Mouse (Mus musculus): Measurements from ENCODE around the gene Nf2. TPM values are rescaled to one million over a fixed set of nuclear protein-coding genes. Genes with fewer than 3 reads are reported as not detected.
"Not testable (repeated sequence)": the region's sequence is repeated elsewhere in the genome, so short reads cannot be mapped to it uniquely, and the experiment has no call there.

Gene Nf2
- polyA plus RNA-seq, 1 experiment from 2014 or later, result 16.7 TPM

- Histone ChIP-seq H3K27me3 (no peaks in the 10 kb centered on the region), H3K9me3 (replicated peaks) (no peaks in the 10 kb centered on the region), H3K4me1 (replicated peaks) (peaks cover 18% of the 10 kb centered on the region), H3K36me3 (no peaks in the 10 kb centered on the region), H3K27ac (no peak overlapping the region), H3K4me3 (replicated peaks) (no peak overlapping the region), H3K4me2 (no peak overlapping the region), H3K9ac (no peak overlapping the region)
- DNase-seq (no peak), ATAC-seq (ENCODE audit: low read depth) (no peak)
- 60% methylated on average over 6 of the region's 6 CpGs for WGBS (ENCODE audit: insufficient replicate concordance)
Measured at GRCm38 (mm10) chr11:4835436-4835835, 13.9 kb downstream of the Nf2 start.

GRCm38 (mm10) chr11:4833295-4833939 lies 15.9 kb downstream of the Nf2 start:
- H3K27me3 ChIP-seq, result no peaks in the 10 kb centered on the region
- no peak for ATAC-seq (ENCODE audit: low read depth)
- no peak overlapping the region for H3K4me2 ChIP-seq
- DNase-seq, result no peak
- H3K36me3 ChIP-seq, result peaks cover 3% of the 10 kb centered on the region; the same call in 1 of the 2 replicates
- WGBS (ENCODE audit: insufficient replicate concordance), result 65% methylated on average over 3 of the region's 3 CpGs
- H3K9me3 ChIP-seq (replicated peaks), result no peaks in the 10 kb centered on the region
- peaks cover 22% of the 10 kb centered on the region for H3K4me1 ChIP-seq (replicated peaks)
- no peak overlapping the region for H3K4me3 ChIP-seq (replicated peaks)
- H3K9ac ChIP-seq, result no peak overlapping the region
- H3K27ac ChIP-seq, result no peak overlapping the region

GRCm38 (mm10) chr11:4831066-4831465 lies 18.3 kb downstream of the Nf2 start:
- no peaks in the 10 kb centered on the region for H3K9me3 ChIP-seq (replicated peaks)
- H3K27me3 ChIP-seq, result no peaks in the 10 kb centered on the region
- peaks cover 22% of the 10 kb centered on the region for H3K4me1 ChIP-seq (replicated peaks)
- no peak overlapping the region for H3K9ac ChIP-seq
- DNase-seq (no peak), ATAC-seq (ENCODE audit: low read depth) (no peak)
- no peak overlapping the region for H3K4me2 ChIP-seq
- no peak overlapping the region for H3K27ac ChIP-seq
- H3K4me3 ChIP-seq (replicated peaks), result no peak overlapping the region
- peaks cover 3% of the 10 kb centered on the region; the same call in 1 of the 2 replicates for H3K36me3 ChIP-seq

- H3K9ac ChIP-seq, result no peak overlapping the region
- no peak overlapping the region for H3K4me3 ChIP-seq (replicated peaks)
- H3K4me2 ChIP-seq, result no peak overlapping the region
- H3K27ac ChIP-seq, result no peak overlapping the region
- WGBS (ENCODE audit: insufficient replicate concordance), result 74% methylated on average over 2 of the region's 2 CpGs
- no peaks in the 10 kb centered on the region for H3K27me3 ChIP-seq
- H3K9me3 ChIP-seq (replicated peaks), result no peaks in the 10 kb centered on the region
- no peak for DNase-seq
- peaks cover 3% of the 10 kb centered on the region; the same call in 1 of the 2 replicates for H3K36me3 ChIP-seq
- peaks cover 8% of the 10 kb centered on the region; the same call in 1 of the 2 replicates for H3K4me1 ChIP-seq (replicated peaks)
- no peak for ATAC-seq (ENCODE audit: low read depth)
Measured at GRCm38 (mm10) chr11:4827916-4828315, 21.4 kb downstream of the Nf2 start.

- no peak for DNase-seq
- peaks cover 8% of the 10 kb centered on the region; the same call in 1 of the 2 replicates for H3K4me1 ChIP-seq (replicated peaks)
- H3K36me3 ChIP-seq, result peaks cover 3% of the 10 kb centered on the region; the same call in 1 of the 2 replicates
- H3K9me3 ChIP-seq (replicated peaks), result no peaks in the 10 kb centered on the region
- H3K4me3 ChIP-seq (replicated peaks), result no peak overlapping the region
- ATAC-seq (ENCODE audit: low read depth), result no peak
- H3K4me2 ChIP-seq, result no peak overlapping the region
- no peak overlapping the region for H3K9ac ChIP-seq
- no peak overlapping the region for H3K27ac ChIP-seq
- H3K27me3 ChIP-seq, result no peaks in the 10 kb centered on the region
Measured at GRCm38 (mm10) chr11:4827340-4827739, 22.0 kb downstream of the Nf2 start.

GRCm38 (mm10) chr11:4826152-4826778 lies 23.1 kb downstream of the Nf2 start:
- H3K4me1 ChIP-seq (replicated peaks), result peaks cover 3% of the 10 kb centered on the region; the same call in 1 of the 2 replicates
- no peak for DNase-seq
- H3K4me2 ChIP-seq, result no peak overlapping the region
- no peaks in the 10 kb centered on the region for H3K9me3 ChIP-seq (replicated peaks)
- H3K9ac ChIP-seq, result no peak overlapping the region
- ATAC-seq (ENCODE audit: low read depth), result no peak
- peaks cover 3% of the 10 kb centered on the region; the same call in 1 of the 2 replicates for H3K36me3 ChIP-seq
- H3K4me3 ChIP-seq (replicated peaks), result no peak overlapping the region
- 80% methylated on average over 3 of the region's 3 CpGs for WGBS (ENCODE audit: insufficient replicate concordance)
- H3K27me3 ChIP-seq, result no peaks in the 10 kb centered on the region
- H3K27ac ChIP-seq, result no peak overlapping the region

- Histone ChIP-seq H3K4me3 (replicated peaks) (no peak overlapping the region), H3K4me2 (no peak overlapping the region), H3K9ac (no peak overlapping the region), H3K27ac (no peak overlapping the region), H3K27me3 (no peaks in the 10 kb centered on the region), H3K4me1 (replicated peaks) (no peaks in the 10 kb centered on the region; the same call in 1 of the 2 replicates), H3K36me3 (no peaks in the 10 kb centered on the region), H3K9me3 (replicated peaks) (no peaks in the 10 kb centered on the region)
- DNase-seq, result no peak
- 61% methylated on average over 6 of the region's 6 CpGs for WGBS (ENCODE audit: insufficient replicate concordance)
- ATAC-seq (ENCODE audit: low read depth), result no peak
Measured at GRCm38 (mm10) chr11:4823655-4824312, 25.6 kb downstream of the Nf2 start.

GRCm38 (mm10) chr11:4822446-4822842 lies 26.9 kb downstream of the Nf2 start:
- not testable (repeated sequence) for H3K4me1 ChIP-seq (replicated peaks); H3K27me3 ChIP-seq; H3K4me2 ChIP-seq; H3K9ac ChIP-seq; H3K36me3 ChIP-seq; H3K9me3 ChIP-seq (replicated peaks); ATAC-seq (ENCODE audit: low read depth); H3K4me3 ChIP-seq (replicated peaks); DNase-seq; H3K27ac ChIP-seq
- 84% methylated on average over 4 of the region's 4 CpGs for WGBS (ENCODE audit: insufficient replicate concordance)

- H3K27ac ChIP-seq, result no peak overlapping the region
- ATAC-seq (ENCODE audit: low read depth) (no peak), DNase-seq (no peak)
- H3K4me3 ChIP-seq (replicated peaks), result no peak overlapping the region
- H3K9me3 ChIP-seq (replicated peaks), result no peaks in the 10 kb centered on the region
- H3K9ac ChIP-seq, result no peak overlapping the region
- H3K4me2 ChIP-seq, result no peak overlapping the region
- H3K4me1 ChIP-seq (replicated peaks), result no peaks in the 10 kb centered on the region
- WGBS (ENCODE audit: insufficient replicate concordance), result 58% methylated on average over 7 of the region's 7 CpGs
- no peaks in the 10 kb centered on the region for H3K36me3 ChIP-seq
- H3K27me3 ChIP-seq, result no peaks in the 10 kb centered on the region
Measured at GRCm38 (mm10) chr11:4821492-4822445, 27.6 kb downstream of the Nf2 start.

GRCm38 (mm10) chr11:4814507-4815450 lies 34.6 kb downstream of the Nf2 start:
- no peak overlapping the region for H3K9ac ChIP-seq
- H3K4me3 ChIP-seq (replicated peaks), result no peak overlapping the region
- no peak overlapping the region for H3K27ac ChIP-seq
- 79% methylated on average over 7 of the region's 7 CpGs for WGBS (ENCODE audit: insufficient replicate concordance)
- H3K9me3 ChIP-seq (replicated peaks), result no peaks in the 10 kb centered on the region
- H3K4me1 ChIP-seq (replicated peaks), result no peaks in the 10 kb centered on the region
- DNase-seq (no peak), ATAC-seq (ENCODE audit: low read depth) (no peak)
- H3K27me3 ChIP-seq, result no peaks in the 10 kb centered on the region
- no peak overlapping the region for H3K4me2 ChIP-seq
- 0 out of 2 replicates have a peak, but pooled peaks cover 7% of the 10 kb centered on the region for H3K36me3 ChIP-seq
